Mouse (Mus musculus) cerebellum, adult 8-10 months (tissue): ENCODE data around the gene Dpep3.
A peak's percentile ranks its signal among the peaks of the same experiment; 100 is the strongest.

Experiments used
- DNase-seq: peaks from one replicate; pipeline ENCODE4 v3.0.0; 2022

Dpep3 gene

DNA sequence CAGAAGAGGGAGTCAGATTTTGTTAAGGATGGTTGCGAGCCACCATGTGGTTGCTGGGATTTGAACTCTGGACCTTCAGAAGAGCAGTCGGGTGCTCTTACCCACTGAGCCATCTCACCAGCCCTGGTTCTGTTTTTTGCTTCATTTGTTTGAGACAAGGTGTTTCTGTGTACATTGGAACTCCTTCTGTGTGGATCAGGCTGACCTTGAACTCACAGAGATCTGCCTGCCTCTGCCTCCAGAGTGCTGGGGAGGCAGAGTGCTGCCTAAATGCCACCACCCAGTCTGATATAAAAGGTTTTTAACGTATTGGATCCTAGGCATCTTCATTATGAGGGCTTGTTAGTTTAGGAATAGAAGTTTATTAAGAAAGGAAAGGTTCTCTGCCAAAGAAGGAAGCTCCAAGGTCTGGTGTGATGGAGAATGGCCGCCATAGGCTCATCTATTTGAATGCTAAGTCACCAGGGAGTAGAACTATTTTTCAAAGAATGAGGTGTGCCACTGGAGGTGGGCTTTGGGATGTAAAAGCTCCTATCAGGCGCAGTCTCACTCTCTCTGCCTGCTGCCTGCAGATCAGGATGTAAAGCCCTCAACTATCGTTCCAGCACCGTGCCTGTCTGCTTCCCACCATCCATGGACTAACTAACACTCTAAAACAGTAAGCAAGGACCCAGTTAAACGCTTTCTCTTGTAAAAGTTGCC is 8.1 kb downstream of the Dpep3 start:
- DNase-seq: no peak

DNA sequence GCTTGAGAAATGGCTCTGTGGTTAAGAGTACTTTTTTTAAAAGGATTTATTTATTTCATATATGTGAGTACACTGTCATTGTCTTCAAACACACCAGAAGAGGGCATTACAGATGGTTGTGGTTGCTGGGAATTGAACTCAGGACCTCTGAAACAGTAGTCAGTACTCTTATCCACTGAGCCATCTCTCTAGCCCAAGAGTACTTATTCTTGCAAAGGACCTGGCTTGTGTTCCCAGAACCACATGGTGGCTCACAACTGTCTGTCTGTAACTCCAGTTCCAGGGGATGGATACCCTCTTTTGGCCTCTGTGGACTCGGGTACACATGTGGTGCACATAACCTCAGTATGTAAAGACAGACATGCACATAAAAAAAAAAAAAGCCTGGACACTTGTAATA is 9.9 kb downstream of the Dpep3 start:
- no peak for DNase-seq

DNA sequence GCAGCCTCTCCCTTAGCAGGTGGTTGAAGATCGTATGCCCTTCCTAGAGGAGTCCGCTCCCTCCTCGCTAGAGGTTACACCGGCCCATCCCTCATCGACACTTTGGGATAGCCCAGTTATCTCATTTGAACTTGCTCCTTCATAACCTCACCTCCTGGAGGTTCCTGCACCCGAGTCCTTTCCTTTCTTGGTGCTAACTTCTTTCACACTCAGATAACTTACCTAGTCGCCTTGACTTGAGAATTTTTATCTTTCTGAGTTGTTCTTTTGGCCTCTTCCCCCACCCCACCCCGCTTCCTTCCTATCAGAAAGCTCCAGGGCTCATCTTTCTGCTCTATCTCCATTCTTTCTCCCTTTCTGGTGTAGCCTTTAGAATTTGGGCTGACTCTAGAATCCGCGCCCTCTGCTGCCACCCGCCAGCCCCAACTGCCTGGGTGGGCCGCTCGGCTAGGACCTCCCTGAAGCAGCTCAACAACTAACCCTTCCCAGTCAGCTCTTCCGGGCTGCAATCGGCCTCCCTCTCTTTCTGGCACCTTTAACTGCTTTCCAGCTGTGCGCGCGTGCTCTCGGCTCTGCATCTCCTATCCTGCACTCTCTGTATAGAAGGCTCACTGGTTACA is 12.4 kb downstream of the Dpep3 start:
- DNase-seq: no peak

DNA sequence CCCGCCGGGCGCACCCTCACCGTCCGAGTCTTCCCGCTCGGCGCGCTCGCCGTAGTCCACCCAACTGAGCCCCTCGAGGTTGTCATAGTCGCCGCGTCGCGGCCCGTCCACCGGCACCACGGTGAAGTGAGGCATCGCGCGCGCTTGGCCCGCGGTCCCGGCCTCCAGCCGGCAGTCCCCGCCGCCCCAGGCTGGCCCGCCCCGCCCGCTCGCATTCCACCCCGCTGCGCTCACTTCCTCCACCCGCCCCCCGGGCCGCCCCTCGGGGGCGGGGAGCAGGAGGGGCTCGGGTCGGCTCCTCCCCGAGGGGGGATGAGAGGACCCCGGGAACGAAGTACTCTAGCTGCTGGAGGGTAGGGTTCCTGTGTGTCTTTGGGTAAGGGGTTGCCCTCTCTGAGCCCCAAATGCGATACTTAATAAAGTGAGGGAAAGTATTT is 13.3 kb downstream of the Dpep3 start, which contains the start of gene Slc12a4:
Slc12a4 (minus strand) TSS at position 193 of the 437 bp plus-strand sequence.
- no peak for DNase-seq

GRCm38 (mm10) chr8:105965266-105965904 is 13.8 kb downstream of the Dpep3 start:
- no peak for DNase-seq

DNA sequence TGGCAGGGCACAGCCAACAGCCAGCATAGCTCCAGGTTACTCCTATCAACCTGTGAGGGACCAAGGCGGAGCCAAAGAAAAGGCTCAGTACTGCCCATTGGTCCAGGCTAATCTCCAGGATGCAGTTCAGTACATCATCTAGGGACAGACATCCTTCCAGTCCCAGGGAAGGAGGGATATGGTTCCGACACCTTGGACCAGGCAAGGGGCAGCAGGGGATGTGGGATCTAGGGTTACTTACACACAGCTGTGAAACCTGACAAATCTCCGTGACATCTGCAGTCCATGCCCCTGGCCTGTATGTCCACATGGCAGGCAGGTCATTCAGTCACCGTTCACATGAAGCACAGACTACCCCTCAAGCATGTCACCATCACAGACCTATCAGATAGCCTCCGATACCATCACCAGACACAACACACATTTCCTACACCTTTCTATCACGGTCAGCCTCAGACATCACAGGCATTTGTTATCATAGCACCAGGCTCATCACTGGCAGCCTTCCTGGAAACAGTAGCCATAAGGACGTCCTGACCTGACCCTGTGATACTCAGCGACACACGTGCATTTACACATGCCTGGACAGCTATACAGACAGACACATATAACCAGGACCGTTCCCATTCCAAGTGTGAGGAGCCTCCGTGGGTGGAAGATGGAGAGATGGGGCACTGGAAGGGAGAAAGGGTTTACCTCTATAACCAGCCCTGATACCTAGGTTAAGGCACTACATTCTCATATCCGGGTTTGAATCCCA is 14.5 kb downstream of the Dpep3 start:
- DNase-seq: no peak

DNA sequence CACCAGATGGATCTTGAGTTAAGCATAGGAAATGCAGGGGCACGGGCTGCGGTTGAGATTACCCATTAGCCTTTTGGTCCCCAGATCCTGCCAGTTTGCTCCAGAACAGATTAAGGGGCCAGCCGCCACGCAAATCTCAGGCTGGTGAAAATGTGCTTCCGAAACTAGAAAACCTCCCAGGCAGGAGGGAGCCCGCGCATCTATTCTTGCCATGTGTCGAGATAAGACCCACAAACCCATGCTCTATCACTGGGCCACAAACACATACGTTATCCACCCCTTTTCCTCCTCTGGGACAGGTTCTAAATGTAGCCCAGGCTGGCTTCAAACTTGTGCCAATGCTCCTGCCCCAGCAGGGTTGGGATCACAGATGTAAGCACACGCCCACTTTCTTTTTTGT is 17.7 kb downstream of the Dpep3 start:
- no peak for DNase-seq

GRCm38 (mm10) chr8:105961101-105961500 is 18.1 kb downstream of the Dpep3 start:
- no peak for DNase-seq

GRCm38 (mm10) chr8:105959350-105959749 is 19.9 kb downstream of the Dpep3 start:
- peak; percentile 75 for DNase-seq

DNA sequence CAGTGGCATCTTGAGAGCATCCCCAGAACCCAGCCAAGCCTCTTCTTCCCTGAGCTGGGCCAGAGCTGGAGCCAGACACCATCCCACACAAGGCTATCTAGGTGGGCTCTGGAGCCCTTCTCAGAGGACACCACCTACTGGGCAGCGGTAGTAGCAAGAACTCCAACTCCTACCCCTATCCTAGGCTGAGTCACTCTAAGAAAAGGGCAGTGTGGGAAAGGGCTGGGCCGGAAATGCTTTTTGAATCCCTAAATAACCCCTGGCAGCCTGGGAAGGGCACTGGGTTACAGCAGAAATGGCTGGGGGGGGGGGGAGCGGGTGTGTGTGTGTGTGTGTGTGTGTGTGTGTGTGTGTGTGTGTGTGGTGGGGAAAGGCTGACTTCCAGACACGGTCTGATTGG is 21.4 kb downstream of the Dpep3 start:
- DNase-seq: no peak

DNA sequence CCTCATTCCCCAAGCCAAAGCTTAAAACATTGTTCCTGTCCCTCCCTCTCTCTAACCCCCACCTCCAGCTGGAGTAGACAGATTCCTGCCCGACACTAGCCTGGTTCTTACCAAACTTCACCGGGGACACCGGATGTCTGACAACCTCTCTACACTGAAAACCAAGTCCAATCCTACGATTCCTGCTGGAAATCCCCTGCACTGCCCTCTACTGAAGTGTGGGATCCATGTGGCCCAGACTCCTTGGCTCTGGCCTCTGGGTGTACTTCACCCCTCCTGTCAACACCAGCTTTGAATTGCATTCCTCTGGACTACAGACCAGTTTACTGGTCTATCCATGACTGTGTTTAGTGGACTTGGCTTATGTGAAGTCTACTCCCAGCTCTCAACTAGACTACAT is 22.7 kb downstream of the Dpep3 start:
- no peak for DNase-seq

GRCm38 (mm10) chr8:105951057-105951659 is 28.1 kb downstream of the Dpep3 start:
- no peak for DNase-seq

- DNase-seq: no peak
Measured at GRCm38 (mm10) chr8:105949350-105949749, 29.9 kb downstream of the Dpep3 start.

DNA sequence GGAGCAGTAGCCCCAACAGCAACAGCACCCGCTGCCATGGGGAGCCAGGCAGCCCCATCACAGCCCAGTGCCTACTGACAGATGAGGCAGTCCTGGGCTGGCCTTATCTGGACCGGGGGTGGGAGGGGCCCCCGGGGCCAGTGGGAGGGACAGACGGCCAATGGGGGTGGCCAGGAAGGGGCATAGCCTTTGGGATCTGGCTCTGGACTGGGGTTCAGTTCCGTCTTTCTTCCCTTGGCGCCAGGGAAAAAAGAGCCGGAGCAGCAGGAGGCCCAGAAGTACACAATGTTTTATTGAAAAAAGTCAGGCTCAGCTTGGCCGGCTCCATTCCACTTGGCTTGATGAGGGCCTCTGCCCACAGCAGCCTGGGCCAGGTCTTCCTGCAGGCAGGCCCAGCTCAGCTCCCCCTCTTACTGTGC is 35.9 kb downstream of the Dpep3 start, which contains the start of gene Lcat:
Lcat (minus strand) TSS at position 62 of the 419 bp plus-strand sequence.
- DNase-seq: no peak

DNA sequence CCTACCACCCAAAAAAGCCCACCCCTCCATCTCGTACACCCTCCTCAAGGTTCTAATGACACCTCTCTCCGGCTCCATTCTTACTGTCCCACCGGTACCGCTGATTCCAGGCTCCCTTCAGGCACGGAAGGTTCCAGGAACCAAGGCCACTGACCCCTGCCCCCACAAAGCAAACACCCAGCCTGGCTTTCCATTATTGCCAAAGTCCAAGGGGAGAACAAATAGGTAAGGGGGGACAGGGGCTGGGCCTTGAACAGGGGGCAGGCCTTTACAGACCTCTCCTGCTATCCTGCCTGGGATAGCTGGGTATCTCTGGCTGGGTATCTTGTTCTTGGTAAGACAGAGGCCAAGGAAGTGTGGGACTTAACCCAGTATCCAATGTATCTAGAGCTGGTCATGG is 36.7 kb downstream of the Dpep3 start:
- no peak for DNase-seq

GRCm38 (mm10) chr8:105942026-105942425 is 37.2 kb downstream of the Dpep3 start:
- DNase-seq: no peak

DNA sequence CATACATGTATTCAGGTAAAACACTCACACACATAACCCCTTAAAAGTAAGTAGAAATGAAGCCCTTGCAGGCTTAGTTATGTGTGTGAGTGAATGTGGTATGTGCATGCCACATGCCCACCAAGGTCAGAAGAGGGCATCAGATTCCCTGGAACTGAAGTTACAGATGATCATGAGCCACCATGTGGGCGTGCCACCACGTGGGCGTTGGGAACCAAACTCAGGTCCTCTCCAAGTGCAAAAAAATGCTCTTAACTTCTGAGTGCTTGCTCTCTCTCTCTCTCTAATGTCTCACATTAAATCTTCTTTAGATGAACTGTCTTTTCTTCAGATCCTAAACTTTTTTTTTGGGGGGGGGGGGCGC is 40.9 kb downstream of the Dpep3 start, which contains the start of gene Psmb10:
Psmb10 (minus strand) TSS at position 139 of the 364 bp plus-strand sequence.
- no peak for DNase-seq

DNA sequence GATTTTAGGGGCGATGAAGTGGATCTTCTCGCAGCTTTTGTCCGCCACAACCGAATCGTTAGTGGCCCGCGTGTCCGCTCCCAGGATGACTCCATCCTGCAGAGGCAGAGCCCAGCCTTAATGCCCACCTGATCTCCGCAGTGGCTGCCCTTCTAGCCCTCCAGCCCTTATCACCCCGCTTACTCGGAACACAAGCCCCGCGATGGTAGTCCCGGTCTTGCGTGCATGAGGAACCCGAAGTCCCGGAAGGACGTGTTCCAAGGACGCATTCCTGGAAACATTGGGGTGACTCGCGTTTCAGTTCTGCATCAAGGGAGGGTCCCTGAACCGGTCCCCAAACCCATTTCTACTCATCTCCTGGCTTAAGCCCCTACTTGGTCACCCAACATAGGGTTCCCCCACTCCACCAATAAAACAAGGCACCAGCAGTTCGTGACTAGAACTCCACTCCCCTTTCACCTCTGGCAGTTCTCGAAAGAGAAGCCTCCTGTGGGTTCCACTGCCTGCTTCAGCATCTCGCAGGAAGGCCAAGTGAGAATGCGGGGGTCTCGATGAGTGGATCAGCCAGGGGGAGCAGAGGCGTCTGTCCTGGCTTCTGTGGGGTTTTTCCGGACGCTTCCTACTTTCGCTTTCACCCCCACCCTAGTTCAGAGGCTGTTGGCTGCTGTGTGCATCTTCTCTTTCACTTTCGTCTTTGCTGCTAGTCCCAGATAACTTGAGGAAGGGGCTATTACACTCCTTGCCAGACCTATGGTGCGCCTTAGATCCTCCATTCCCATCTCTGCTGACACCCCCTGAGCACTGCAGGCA is 41.5 kb downstream of the Dpep3 start:
- DNase-seq: peak; percentile 50

- peak; percentile 85 for DNase-seq
Measured at GRCm38 (mm10) chr8:105936866-105937475, 42.3 kb downstream of the Dpep3 start.

- no peak for DNase-seq
Measured at GRCm38 (mm10) chr8:105935863-105936603, 43.2 kb downstream of the Dpep3 start.

DNA sequence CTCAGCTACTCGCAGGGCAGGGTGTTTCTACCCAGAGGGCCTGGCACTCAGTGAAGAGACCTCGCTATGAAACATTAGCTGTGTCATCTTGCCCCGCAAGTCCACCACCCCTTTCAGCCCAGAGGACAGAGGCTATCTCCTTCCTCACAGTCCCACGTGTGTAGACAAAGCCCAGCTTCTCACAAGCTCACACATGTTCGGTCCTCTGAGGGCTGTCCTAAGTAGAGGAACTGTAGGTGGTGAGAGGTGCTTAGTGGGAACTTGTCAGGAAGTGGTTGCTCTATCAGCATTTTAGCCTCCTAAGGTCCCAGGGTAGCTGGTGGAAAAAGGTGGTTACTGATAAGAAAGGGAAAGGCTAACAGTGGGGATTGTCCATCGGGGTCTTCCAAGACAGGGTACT is 44.1 kb downstream of the Dpep3 start:
- no peak for DNase-seq
